Mouse (Mus musculus) cerebellum, adult 2 months (tissue): ENCODE measurements around the gene Gadd45a.

Source experiments
- CTCF ChIP-seq: fragments of 200-500 bp; IDR thresholded peaks from 2 replicates; pipeline ENCODE4 v1.5.1; 2011; ENCODE audit warnings: low read depth, mild to moderate bottlenecking, control low read depth, low read length, moderate library complexity, borderline replicate concordance; ENCODE audit not compliant: insufficient read depth
- POLR2A ChIP-seq: fragments of 200-500 bp; IDR thresholded peaks from 2 replicates; pipeline ENCODE4 v1.6.1; 2011; ENCODE audit warnings: low read length, control low read depth, borderline replicate concordance; ENCODE audit not compliant: insufficient read depth

DNA sequence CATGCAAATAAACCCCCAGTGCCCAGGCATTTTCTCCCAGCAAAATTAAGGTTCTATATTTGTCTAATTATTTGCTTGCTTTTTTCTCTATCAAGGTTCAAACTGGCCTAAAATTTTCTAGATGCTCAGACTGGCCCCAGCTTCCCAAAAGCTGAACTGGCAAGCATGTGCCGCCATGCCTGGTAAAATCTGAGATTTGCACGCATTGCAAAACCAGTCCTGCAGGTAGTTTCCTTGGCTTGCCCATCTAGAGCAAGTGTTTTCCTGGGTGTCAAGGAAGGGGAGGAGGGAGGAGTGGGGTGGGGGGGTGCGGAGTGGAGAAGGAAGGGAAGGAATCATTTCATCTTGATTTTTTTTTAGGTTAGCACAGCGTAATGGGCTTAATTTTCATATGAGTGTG is 36.2 kb upstream of the Gadd45a start:
- TF ChIP-seq CTCF = no peak
- no peak for TF ChIP-seq POLR2A
